Mouse (Mus musculus): Measurements from ENCODE around the gene Rxfp3. TPM values are rescaled to one million over a fixed set of nuclear protein-coding genes. Genes with fewer than 3 reads are reported as not detected.
A peak's percentile ranks its signal among the peaks of the same experiment; 100 is the strongest.
"Not testable (repeated sequence)": the region's sequence is repeated elsewhere in the genome, so short reads cannot be mapped to it uniquely, and the experiment has no call there.

Rxfp3 gene
- polyA plus RNA-seq, 1 experiment from 2014 or later, result 0.71 TPM

DNA sequence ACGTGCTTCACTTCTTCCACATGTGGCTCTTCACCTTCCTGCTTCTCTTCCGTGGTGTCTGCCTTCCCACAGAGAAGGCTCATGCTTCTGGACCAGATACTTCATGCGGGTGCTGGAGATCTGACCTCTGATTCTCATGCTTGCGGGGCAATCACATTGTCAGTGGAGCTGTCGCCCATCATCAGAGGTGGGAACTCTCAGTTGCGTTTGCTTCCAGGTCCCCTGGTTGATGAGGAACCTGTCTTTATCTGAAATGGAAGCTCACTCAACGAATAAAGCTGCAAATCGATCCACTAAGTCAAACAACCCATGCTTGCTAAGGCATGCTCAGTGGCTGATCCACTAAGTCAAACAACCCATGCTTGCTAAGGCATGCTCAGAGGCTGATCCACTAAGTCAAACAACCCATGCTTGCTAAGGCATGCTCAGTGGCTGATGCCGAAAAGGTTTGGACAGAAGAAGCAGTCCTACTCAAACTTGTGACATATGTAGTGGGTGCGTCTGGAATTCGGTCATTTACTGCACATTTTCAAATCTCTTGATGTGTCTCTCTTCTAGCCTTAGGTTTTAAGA lies 26.7 kb downstream of the Rxfp3 start:
- Histone ChIP-seq H3K9ac (ENCODE audit: low read depth, low read length) (no peak overlapping the region), H3K27ac (ENCODE audit: low read depth, low read length) (no peak overlapping the region), H3K4me3 (ENCODE audit: low read depth, low read length) (no peak overlapping the region), H3K9me3 (ENCODE audit: control insufficient read depth, low read length) (no peaks in the 10 kb centered on the region), H3K4me1 (replicated peaks; ENCODE audit: control insufficient read depth, insufficient read depth, low read length) (no peaks in the 10 kb centered on the region), H3K4me2 (replicated peaks; ENCODE audit: low read depth, low read length) (no peak overlapping the region), H3K27me3 (ENCODE audit: control insufficient read depth, insufficient read depth, low read length) (no peaks in the 10 kb centered on the region), H3K36me3 (ENCODE audit: control insufficient read depth, insufficient read depth, low read length) (no peaks in the 10 kb centered on the region)
- 93% methylated on average over 11 of the region's 11 CpGs for WGBS
- no peak for ATAC-seq (ENCODE audit: low FRiP score)
- DNase-seq (ENCODE audit: low spot score), result no peak

DNA sequence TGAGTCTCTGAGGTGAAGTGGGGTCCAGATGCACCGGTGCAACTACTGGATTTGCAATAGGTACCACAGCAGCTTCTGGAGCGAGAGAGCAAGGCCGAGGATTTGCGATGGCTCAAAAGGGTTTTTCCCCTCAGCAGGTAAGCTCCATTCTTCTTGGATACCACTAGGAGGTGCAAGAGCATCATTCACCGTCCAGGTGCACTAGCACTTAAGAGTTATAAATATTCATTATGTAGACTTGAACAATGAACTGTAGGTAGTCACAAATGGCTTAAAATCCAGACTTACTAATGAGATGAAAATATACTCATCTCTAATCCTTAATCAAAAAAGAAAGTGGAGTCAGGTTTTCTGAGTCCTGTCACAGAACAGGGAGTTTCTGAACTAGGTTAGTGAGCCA lies 29.0 kb downstream of the Rxfp3 start:
- H3K9ac ChIP-seq (ENCODE audit: low read depth, low read length), result no peak overlapping the region
- no peaks in the 10 kb centered on the region for H3K36me3 ChIP-seq (ENCODE audit: control insufficient read depth, insufficient read depth, low read length)
- 27% methylated on average over 5 of the region's 5 CpGs for WGBS
- DNase-seq (ENCODE audit: low spot score) (peak; percentile 9), ATAC-seq (ENCODE audit: low FRiP score) (no peak)
- H3K4me1 ChIP-seq (replicated peaks; ENCODE audit: control insufficient read depth, insufficient read depth, low read length), result no peaks in the 10 kb centered on the region
- no peak overlapping the region for H3K4me3 ChIP-seq (ENCODE audit: low read depth, low read length)
- H3K4me2 ChIP-seq (replicated peaks; ENCODE audit: low read depth, low read length), result no peak overlapping the region
- no peaks in the 10 kb centered on the region for H3K27me3 ChIP-seq (ENCODE audit: control insufficient read depth, insufficient read depth, low read length)
- H3K9me3 ChIP-seq (ENCODE audit: control insufficient read depth, low read length), result no peaks in the 10 kb centered on the region
- H3K27ac ChIP-seq (ENCODE audit: low read depth, low read length), result no peak overlapping the region

DNA sequence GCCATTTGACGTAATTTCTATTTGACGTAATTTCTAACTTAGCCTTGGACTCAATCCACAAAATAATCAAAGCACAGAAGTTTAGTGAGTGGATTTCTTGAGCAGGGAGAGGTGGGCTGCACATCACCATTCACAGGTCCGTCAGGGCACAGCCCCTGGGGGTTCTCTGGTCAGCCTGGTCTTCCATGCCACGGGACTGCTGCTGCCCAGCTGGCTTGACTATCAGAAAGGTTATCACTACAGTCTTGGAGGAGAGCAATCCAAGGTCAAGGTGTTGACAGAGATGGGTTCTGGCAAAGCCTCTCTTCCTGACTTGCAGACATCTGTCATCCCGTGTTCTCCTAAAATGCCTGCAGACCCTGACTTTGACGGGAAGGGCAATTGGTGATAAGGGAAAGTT lies 33.1 kb downstream of the Rxfp3 start:
- Histone ChIP-seq H3K9ac (ENCODE audit: low read depth, low read length) (no peak overlapping the region), H3K36me3 (ENCODE audit: control insufficient read depth, insufficient read depth, low read length) (no peaks in the 10 kb centered on the region), H3K27me3 (ENCODE audit: control insufficient read depth, insufficient read depth, low read length) (no peaks in the 10 kb centered on the region), H3K4me3 (ENCODE audit: low read depth, low read length) (no peak overlapping the region), H3K9me3 (ENCODE audit: control insufficient read depth, low read length) (no peaks in the 10 kb centered on the region), H3K4me1 (replicated peaks; ENCODE audit: control insufficient read depth, insufficient read depth, low read length) (no peaks in the 10 kb centered on the region), H3K27ac (ENCODE audit: low read depth, low read length) (no peak overlapping the region), H3K4me2 (replicated peaks; ENCODE audit: low read depth, low read length) (no peak overlapping the region)
- DNase-seq (ENCODE audit: low spot score), result no peak
- WGBS, result 84% methylated on average over 6 of the region's 6 CpGs
- no peak for ATAC-seq (ENCODE audit: low FRiP score)

DNA sequence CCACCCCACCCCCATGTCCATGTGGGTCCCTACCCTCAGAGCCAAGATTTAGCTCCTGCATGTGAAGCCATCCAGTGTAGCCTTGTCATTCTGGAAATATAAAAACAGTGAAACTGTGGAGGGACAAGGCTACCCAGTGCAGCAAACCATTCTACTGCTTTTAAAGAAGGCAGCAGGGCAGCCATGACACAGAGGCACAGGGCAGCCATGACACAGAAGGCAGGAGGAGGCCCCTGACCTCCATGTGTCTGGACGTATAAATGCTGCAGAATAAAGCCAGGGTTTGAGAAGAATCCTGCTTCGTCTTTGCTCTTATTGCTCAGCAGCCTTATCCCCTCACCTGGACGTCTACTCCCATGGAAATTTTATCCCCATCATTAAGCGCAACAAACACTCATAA lies 34.0 kb downstream of the Rxfp3 start:
- Histone ChIP-seq H3K27ac (ENCODE audit: low read depth, low read length) (no peak overlapping the region), H3K4me1 (replicated peaks; ENCODE audit: control insufficient read depth, insufficient read depth, low read length) (no peaks in the 10 kb centered on the region), H3K4me2 (replicated peaks; ENCODE audit: low read depth, low read length) (no peak overlapping the region), H3K9ac (ENCODE audit: low read depth, low read length) (no peak overlapping the region), H3K9me3 (ENCODE audit: control insufficient read depth, low read length) (no peaks in the 10 kb centered on the region), H3K27me3 (ENCODE audit: control insufficient read depth, insufficient read depth, low read length) (no peaks in the 10 kb centered on the region), H3K36me3 (ENCODE audit: control insufficient read depth, insufficient read depth, low read length) (no peaks in the 10 kb centered on the region), H3K4me3 (ENCODE audit: low read depth, low read length) (no peak overlapping the region)
- ATAC-seq (ENCODE audit: low FRiP score) (no peak), DNase-seq (ENCODE audit: low spot score) (no peak)
- 88% methylated on average over 4 of the region's 4 CpGs for WGBS

DNA sequence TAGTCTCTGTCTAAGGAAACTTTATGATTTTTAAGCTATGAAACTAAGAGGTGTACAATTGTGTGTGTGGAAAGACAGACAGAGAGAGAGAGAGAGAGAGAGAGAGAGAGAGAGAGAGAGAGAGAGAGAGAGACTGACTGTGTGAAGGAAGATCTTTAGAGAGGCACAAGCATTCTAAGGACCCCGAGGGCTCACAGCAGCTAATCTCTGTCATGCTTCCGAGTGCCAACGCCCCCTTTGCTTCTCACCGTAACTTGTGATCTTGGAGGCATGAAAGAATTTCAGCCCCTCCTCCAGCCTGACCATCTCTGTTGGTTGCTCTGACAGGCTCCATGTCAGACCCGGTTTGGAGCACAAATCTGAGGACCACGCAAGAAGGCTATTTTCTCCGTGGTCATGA lies 37.4 kb downstream of the Rxfp3 start, which contains the start of gene Slc45a2:
Gene Slc45a2, plus strand, starts transcription at position 301 of the 400 bp plus-strand sequence.
- DNase-seq (ENCODE audit: low spot score), result no peak
- Histone ChIP-seq H3K9ac (ENCODE audit: low read depth, low read length) (no peak within 1 kb of the TSS), H3K4me1 (replicated peaks; ENCODE audit: control insufficient read depth, insufficient read depth, low read length) (no peaks in the 10 kb centered on the region), H3K27me3 (ENCODE audit: control insufficient read depth, insufficient read depth, low read length) (no peaks in the 10 kb centered on the region), H3K9me3 (ENCODE audit: control insufficient read depth, low read length) (no peaks in the 10 kb centered on the region), H3K4me2 (replicated peaks; ENCODE audit: low read depth, low read length) (no peak within 1 kb of the TSS), H3K4me3 (ENCODE audit: low read depth, low read length) (no peak within 1 kb of the TSS), H3K36me3 (ENCODE audit: control insufficient read depth, insufficient read depth, low read length) (no peaks in the 10 kb centered on the region), H3K27ac (ENCODE audit: low read depth, low read length) (no peak within 1 kb of the TSS)
- no peak for ATAC-seq (ENCODE audit: low FRiP score)
- 57% methylated on average over 7 of the region's 7 CpGs for WGBS

DNA sequence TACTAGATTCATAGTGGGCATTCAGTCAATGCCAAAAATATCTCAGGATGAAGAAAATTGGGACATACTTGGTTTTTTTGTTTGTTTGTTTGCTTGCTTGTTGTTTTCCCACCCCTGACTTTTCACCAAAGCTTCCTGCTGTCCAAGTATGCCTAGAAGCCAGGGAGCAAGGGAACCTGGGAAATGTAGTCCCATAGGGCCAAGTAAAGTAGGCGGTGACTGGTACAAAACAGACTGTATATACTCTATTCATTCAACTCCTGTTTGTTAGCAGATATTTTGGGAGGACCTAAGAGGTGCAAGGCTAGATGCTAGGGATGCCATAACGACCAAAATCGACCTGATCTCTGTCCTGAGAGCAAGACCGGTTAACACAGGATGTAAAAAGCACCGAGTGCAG lies 38.0 kb downstream of the Rxfp3 start:
- 57% methylated on average over 5 of the region's 5 CpGs for WGBS
- no peak overlapping the region for H3K27ac ChIP-seq (ENCODE audit: low read depth, low read length)
- DNase-seq (ENCODE audit: low spot score), result peak; percentile 4

DNA sequence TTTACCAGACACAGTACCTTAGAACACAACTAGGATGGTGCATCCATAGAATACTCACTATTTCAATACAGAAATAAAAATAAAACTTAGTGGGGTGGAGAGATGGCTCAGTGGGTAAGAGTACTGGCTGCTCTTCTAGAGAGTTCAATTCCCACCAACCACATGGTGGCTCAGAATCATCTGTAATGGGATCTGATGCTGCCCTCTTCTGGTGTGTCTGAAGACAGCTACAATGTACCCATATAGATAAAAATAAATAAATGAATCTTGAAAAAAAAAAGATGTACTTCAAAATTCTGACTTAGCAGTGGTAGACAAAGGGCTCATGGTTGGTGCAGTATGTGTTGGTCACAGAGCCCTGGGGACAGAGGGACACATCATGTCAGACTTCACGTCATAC lies 46.2 kb downstream of the Rxfp3 start:
- no peak overlapping the region for H3K9ac ChIP-seq (ENCODE audit: low read depth, low read length)
- ATAC-seq (ENCODE audit: low FRiP score) (no peak), DNase-seq (ENCODE audit: low spot score) (no peak)
- 97% methylated on average over 1 of the region's 1 CpGs for WGBS
- no peaks in the 10 kb centered on the region for H3K4me1 ChIP-seq (replicated peaks; ENCODE audit: control insufficient read depth, insufficient read depth, low read length)
- H3K27ac ChIP-seq (ENCODE audit: low read depth, low read length), result no peak overlapping the region
- no peaks in the 10 kb centered on the region for H3K9me3 ChIP-seq (ENCODE audit: control insufficient read depth, low read length)
- H3K27me3 ChIP-seq (ENCODE audit: control insufficient read depth, insufficient read depth, low read length), result no peaks in the 10 kb centered on the region
- no peak overlapping the region for H3K4me2 ChIP-seq (replicated peaks; ENCODE audit: low read depth, low read length)
- H3K4me3 ChIP-seq (ENCODE audit: low read depth, low read length), result no peak overlapping the region
- no peaks in the 10 kb centered on the region for H3K36me3 ChIP-seq (ENCODE audit: control insufficient read depth, insufficient read depth, low read length)

More for the DNA sequence above, 38.0 kb downstream of the Rxfp3 start:
- no peaks in the 10 kb centered on the region for H3K36me3 ChIP-seq (ENCODE audit: control insufficient read depth, insufficient read depth, low read length)
- H3K4me3 ChIP-seq (ENCODE audit: low read depth, low read length), result no peak overlapping the region
- H3K27me3 ChIP-seq (ENCODE audit: control insufficient read depth, insufficient read depth, low read length), result no peaks in the 10 kb centered on the region
- H3K9me3 ChIP-seq (ENCODE audit: control insufficient read depth, low read length), result no peaks in the 10 kb centered on the region
- no peak overlapping the region for H3K9ac ChIP-seq (ENCODE audit: low read depth, low read length)
- ATAC-seq (ENCODE audit: low FRiP score), result no peak
- H3K4me1 ChIP-seq (replicated peaks; ENCODE audit: control insufficient read depth, insufficient read depth, low read length), result no peaks in the 10 kb centered on the region
- no peak overlapping the region for H3K4me2 ChIP-seq (replicated peaks; ENCODE audit: low read depth, low read length)

DNA sequence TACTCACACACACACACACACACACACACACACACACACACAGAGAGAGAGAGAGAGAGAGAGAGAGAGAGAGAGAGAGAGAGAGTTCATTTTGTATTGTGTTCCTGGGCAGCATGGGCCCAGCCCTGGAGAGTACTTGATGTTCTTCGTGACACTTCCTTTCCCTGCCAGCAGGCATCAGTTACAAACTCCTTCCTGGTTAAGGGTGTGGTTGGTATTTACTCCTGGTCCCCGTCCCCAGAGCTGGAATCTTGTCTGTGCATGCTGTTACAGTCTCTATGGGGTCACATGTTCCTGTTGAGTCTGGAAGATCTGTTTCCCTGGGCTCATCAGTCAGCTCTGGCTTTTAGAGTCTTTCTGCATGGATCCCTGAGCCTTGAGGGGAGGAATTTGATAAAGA lies 47.4 kb downstream of the Rxfp3 start:
- WGBS, result 66% methylated on average over 2 of the region's 2 CpGs
- H3K36me3 ChIP-seq (ENCODE audit: control insufficient read depth, insufficient read depth, low read length), result no peaks in the 10 kb centered on the region
- H3K9ac ChIP-seq (ENCODE audit: low read depth, low read length), result no peak overlapping the region
- H3K4me3 ChIP-seq (ENCODE audit: low read depth, low read length), result no peak overlapping the region
- no peaks in the 10 kb centered on the region for H3K27me3 ChIP-seq (ENCODE audit: control insufficient read depth, insufficient read depth, low read length)
- no peak for DNase-seq (ENCODE audit: low spot score)
- H3K4me2 ChIP-seq (replicated peaks; ENCODE audit: low read depth, low read length), result no peak overlapping the region
- H3K9me3 ChIP-seq (ENCODE audit: control insufficient read depth, low read length), result no peaks in the 10 kb centered on the region
- no peak overlapping the region for H3K27ac ChIP-seq (ENCODE audit: low read depth, low read length)
- ATAC-seq (ENCODE audit: low FRiP score), result no peak
- H3K4me1 ChIP-seq (replicated peaks; ENCODE audit: control insufficient read depth, insufficient read depth, low read length), result no peaks in the 10 kb centered on the region

DNA sequence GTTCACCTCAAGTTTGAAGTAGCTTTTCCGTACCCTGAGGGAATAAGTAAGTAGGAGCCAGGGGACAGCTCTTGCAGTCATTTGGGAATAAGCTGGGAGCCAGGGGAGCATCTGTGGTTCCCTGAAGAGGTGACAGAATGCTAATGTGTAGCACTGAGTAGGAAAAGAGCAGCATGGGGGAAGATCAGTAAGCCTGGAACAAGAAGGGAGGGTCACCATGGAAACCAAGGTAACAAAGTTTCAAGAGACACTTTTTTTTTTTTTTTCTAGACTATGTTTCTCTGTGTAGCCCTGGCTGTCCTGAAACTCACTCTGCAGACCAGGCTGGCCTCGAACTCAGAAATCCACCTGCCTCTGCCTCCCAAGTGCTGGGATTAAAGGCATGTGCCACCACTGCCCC lies 51.3 kb downstream of the Rxfp3 start:
- not testable (repeated sequence) for H3K9ac ChIP-seq (ENCODE audit: low read depth, low read length); H3K4me1 ChIP-seq (replicated peaks; ENCODE audit: control insufficient read depth, insufficient read depth, low read length); H3K9me3 ChIP-seq (ENCODE audit: control insufficient read depth, low read length); H3K27me3 ChIP-seq (ENCODE audit: control insufficient read depth, insufficient read depth, low read length); H3K4me3 ChIP-seq (ENCODE audit: low read depth, low read length); ATAC-seq (ENCODE audit: low FRiP score); H3K36me3 ChIP-seq (ENCODE audit: control insufficient read depth, insufficient read depth, low read length); H3K4me2 ChIP-seq (replicated peaks; ENCODE audit: low read depth, low read length); H3K27ac ChIP-seq (ENCODE audit: low read depth, low read length); DNase-seq (ENCODE audit: low spot score)
- 72% methylated on average over 2 of the region's 2 CpGs for WGBS
